Mouse (Mus musculus) kidney, embryonic 16.5 days (tissue): ENCODE data around the gene Mdn1. TPM values are rescaled to one million over a fixed set of nuclear protein-coding genes. Genes with fewer than 3 reads are reported as not detected.

ENCODE experiments used
- ATAC-seq: fragments of 200-750 bp; cut with Nextera tagmentation; 2 replicates; pipeline ENCODE4 v1.8.0; 2017; ENCODE audit warnings: moderate TSS enrichment; ENCODE audit not compliant: low FRiP score, low TSS enrichment
- H3K27ac ChIP-seq: fragments of 300-500 bp; sonication (generic); 2 replicates; pipeline ENCODE4 v1.5.1; 2014; ENCODE audit warnings: low read length
- H3K27me3 ChIP-seq: fragments of 300-500 bp; sonication (generic); 2 replicates; pipeline ENCODE4 v1.6.1; 2014; ENCODE audit warnings: low read length, control low read depth, mixed read lengths; ENCODE audit not compliant: insufficient read depth
- H3K36me3 ChIP-seq: fragments of 300-500 bp; sonication (generic); 2 replicates; pipeline ENCODE4 v1.6.1; 2014; ENCODE audit warnings: low read length, control low read depth, mixed read lengths; ENCODE audit not compliant: insufficient read depth
- H3K4me1 ChIP-seq: fragments of 300-500 bp; sonication (generic); 2 replicates; pipeline ENCODE4 v1.6.1; 2014; ENCODE audit warnings: low read length, control low read depth, mixed read lengths; ENCODE audit not compliant: insufficient read depth
- H3K4me2 ChIP-seq: fragments of 300-500 bp; sonication (generic); replicated peaks from 2 replicates; pipeline ENCODE4 v1.6.1; 2014; ENCODE audit warnings: low read depth, low read length
- H3K4me3 ChIP-seq: fragments of 300-500 bp; sonication (generic); 2 replicates; pipeline ENCODE4 v1.5.1; 2014; ENCODE audit warnings: mild to moderate bottlenecking, low read length
- H3K9ac ChIP-seq: fragments of 300-500 bp; sonication (generic); replicated peaks from 2 replicates; pipeline ENCODE4 v1.6.1; 2014; ENCODE audit warnings: low read length
- H3K9me3 ChIP-seq: fragments of 300-500 bp; sonication (generic); 2 replicates; pipeline ENCODE4 v1.6.1; 2016; ENCODE audit warnings: low read length, control low read depth
- WGBS: fragments of 180-500 bp; shearing (Covaris S2); extraction: QIAGEN DNeasy Blood & Tissue Kit; methylation state at CpG from one replicate; pipeline ENCODE4 v1.1.7; 2014; 5-methylcytosine and 5-hydroxymethylcytosine counted together
- polyA plus RNA-seq: library from polyadenylated mRNA; unstranded; fragments of >200 nt; fragmentation: Nextera tagmentation; extraction: Ambion mirVana; gene quantifications from 2 replicates; pipeline ENCODE4 v1.2.1, GENCODE M21; 2015

The Mdn1 gene
- polyA plus RNA-seq, 1 experiment from 2014 or later, result 12.1 TPM

DNA sequence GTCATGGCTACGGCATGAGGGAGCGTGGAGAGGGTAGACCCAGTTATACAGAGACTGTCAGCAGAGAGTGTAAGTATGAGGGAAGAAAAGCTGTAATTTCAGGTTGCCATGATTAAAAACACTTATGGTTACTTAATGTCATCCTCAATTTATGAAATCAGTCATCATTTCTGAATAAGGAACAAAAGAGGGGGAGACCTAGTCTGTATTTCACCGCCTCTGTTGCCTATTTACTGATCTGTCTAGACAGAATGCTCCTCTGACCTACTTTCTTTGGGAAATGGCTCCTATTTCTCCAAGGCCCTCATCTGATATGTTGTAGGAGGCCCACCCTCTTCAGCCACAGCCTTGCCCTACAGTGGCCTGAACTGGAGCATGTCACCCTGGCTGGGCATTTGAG, 163.8 kb downstream of the Mdn1 start:
- H3K4me2 ChIP-seq, result no peak overlapping the region
- 92% methylated on average over 3 of the region's 3 CpGs for WGBS

DNA sequence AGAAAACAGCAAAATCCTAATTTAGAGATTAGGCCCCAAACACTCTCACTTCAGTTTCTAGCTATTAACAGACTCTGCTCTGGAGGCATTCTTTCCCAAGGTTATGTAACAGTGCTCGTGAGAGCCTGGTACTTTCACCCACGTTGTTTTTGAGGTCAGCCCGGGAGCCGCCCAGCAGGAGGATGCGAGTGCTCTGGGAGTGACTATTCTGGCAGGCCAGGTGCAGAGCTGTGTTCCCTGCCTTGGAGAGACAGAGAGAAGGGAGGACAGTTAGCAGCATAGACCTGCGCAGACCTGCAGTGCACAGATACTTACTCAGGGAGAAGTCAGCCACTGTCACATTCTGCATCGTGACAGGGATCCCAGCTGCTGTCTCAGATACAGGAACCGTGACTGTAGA, 167.3 kb downstream of the Mdn1 start:
- Histone ChIP-seq H3K27ac (no peak overlapping the region), H3K9ac (no peak overlapping the region), H3K4me3 (no peak overlapping the region), H3K4me2 (no peak overlapping the region), H3K9me3 (no peaks in the 10 kb centered on the region), H3K36me3 (no peaks in the 10 kb centered on the region), H3K4me1 (peaks cover 5% of the 10 kb centered on the region; the same call in 1 of the 2 replicates), H3K27me3 (no peaks in the 10 kb centered on the region)
- WGBS, result 59% methylated on average over 8 of the region's 8 CpGs
- ATAC-seq, result no peak

More for the DNA sequence above, 163.8 kb downstream of the Mdn1 start:
- Histone ChIP-seq H3K4me1 (no peaks in the 10 kb centered on the region), H3K27me3 (no peaks in the 10 kb centered on the region), H3K9me3 (no peaks in the 10 kb centered on the region), H3K9ac (no peak overlapping the region), H3K4me3 (no peak overlapping the region), H3K27ac (no peak overlapping the region), H3K36me3 (no peaks in the 10 kb centered on the region)
- no peak for ATAC-seq

Other genes starting within 250 kb of the Mdn1 start
- not detected in 2 replicates for gene Gja10, start 54.4 kb upstream of the Mdn1 start, polyA plus RNA-seq
- gene Casp8ap2, start 41.7 kb upstream of the Mdn1 start, polyA plus RNA-seq, result 55.4 and 57.7 TPM in 2 replicates
- gene Lyrm2, start 143.1 kb downstream of the Mdn1 start, polyA plus RNA-seq, result 99.7 and 110 TPM in 2 replicates